Mouse (Mus musculus) lung, embryonic 16.5 days (tissue): ENCODE data around the gene Ttc16. TPM values are rescaled to one million over a fixed set of nuclear protein-coding genes. Genes with fewer than 3 reads are reported as not detected.
A peak's percentile ranks its signal among the peaks of the same experiment; 100 is the strongest.

Experiments used
- ATAC-seq: fragments of 200-750 bp; cut with Nextera tagmentation; 2 replicates; pipeline ENCODE4 v1.8.0; 2017; ENCODE audit warnings: low read depth, mild to moderate bottlenecking, moderate library complexity
- H3K27ac ChIP-seq: fragments of 300-500 bp; sonication (generic); 2 replicates; pipeline ENCODE4 v1.5.1; 2014; ENCODE audit warnings: mild to moderate bottlenecking, control low read depth, low read length
- H3K27me3 ChIP-seq: fragments of 300-500 bp; sonication (generic); 2 replicates; pipeline ENCODE4 v1.6.1; 2014; ENCODE audit warnings: low read depth, low read length, mixed read lengths; ENCODE audit not compliant: control insufficient read depth, insufficient read depth
- H3K36me3 ChIP-seq: fragments of 300-500 bp; sonication (generic); 2 replicates; pipeline ENCODE4 v1.6.1; 2014; ENCODE audit warnings: low read length; ENCODE audit not compliant: control insufficient read depth, insufficient read depth
- H3K4me1 ChIP-seq: fragments of 300-500 bp; sonication (generic); replicated peaks from 2 replicates; pipeline ENCODE4 v1.6.1; 2014; ENCODE audit warnings: low read length, mixed read lengths; ENCODE audit not compliant: control insufficient read depth, insufficient read depth
- H3K4me2 ChIP-seq: fragments of 300-500 bp; sonication (generic); 2 replicates; pipeline ENCODE4 v1.6.1; 2014; ENCODE audit warnings: low read depth, low read length, control low read depth
- H3K4me3 ChIP-seq: fragments of 300-500 bp; sonication (generic); 2 replicates; pipeline ENCODE4 v1.5.1; 2014; ENCODE audit warnings: mild to moderate bottlenecking, low read length, control low read depth
- H3K9ac ChIP-seq: fragments of 300-500 bp; sonication (generic); 2 replicates; pipeline ENCODE4 v1.6.1; 2014; ENCODE audit warnings: low read length, control low read depth
- H3K9me3 ChIP-seq: fragments of 300-500 bp; sonication (generic); 2 replicates; pipeline ENCODE4 v1.6.1; 2016; ENCODE audit warnings: low read length; ENCODE audit not compliant: control insufficient read depth
- WGBS: fragments of 180-500 bp; shearing (Covaris S2); extraction: QIAGEN DNeasy Blood & Tissue Kit; methylation state at CpG from one replicate; pipeline ENCODE4 v1.1.7; 2014; 5-methylcytosine and 5-hydroxymethylcytosine counted together
- polyA plus RNA-seq: library from polyadenylated mRNA; unstranded; fragments of >200 nt; fragmentation: Nextera tagmentation; extraction: Ambion mirVana; gene quantifications from 2 replicates; pipeline ENCODE4 v1.2.1, GENCODE M21; 2015

The Ttc16 gene
- polyA plus RNA-seq, 1 experiment from 2014 or later = 1.2 TPM

GRCm38 (mm10) chr2:32741273-32742172 lies 33.9 kb downstream of the Ttc16 start:
- no peaks in the 10 kb centered on the region for H3K9me3 ChIP-seq
- 10% methylated on average over 52 of the region's 58 CpGs for WGBS
- H3K36me3 ChIP-seq = no peaks in the 10 kb centered on the region
- no peak overlapping the region for H3K27ac ChIP-seq
- H3K27me3 ChIP-seq = peaks cover 29% of the 10 kb centered on the region
- peak overlapping the region; percentile 43 for H3K4me3 ChIP-seq
- peak overlapping the region; percentile 77 for H3K4me2 ChIP-seq
- peak; percentile 69 for ATAC-seq
- peaks cover 8% of the 10 kb centered on the region for H3K4me1 ChIP-seq
- H3K9ac ChIP-seq = peak overlapping the region; percentile 44

- H3K4me3 ChIP-seq = peak within 1 kb of the TSS; percentile 43
- peaks cover 8% of the 10 kb centered on the region for H3K4me1 ChIP-seq
- H3K27ac ChIP-seq = no peak within 1 kb of the TSS
- H3K36me3 ChIP-seq = no peaks in the 10 kb centered on the region
- peak within 1 kb of the TSS; percentile 77 for H3K4me2 ChIP-seq
- no peaks in the 10 kb centered on the region for H3K9me3 ChIP-seq
- 11% methylated on average over 11 of the region's 11 CpGs for WGBS
- peak within 1 kb of the TSS; percentile 44 for H3K9ac ChIP-seq
- no peak for ATAC-seq
- H3K27me3 ChIP-seq = peaks cover 29% of the 10 kb centered on the region
These were observed 34.5 kb downstream of the Ttc16 start, which contains the start of gene 6330409D20Rik for GRCm38 (mm10) chr2:32740916-32741272. TSS of gene 6330409D20Rik (minus strand) at chr2:32741016.

- H3K9ac ChIP-seq = no peak overlapping the region
- WGBS = 68% methylated on average over 4 of the region's 4 CpGs
- H3K4me1 ChIP-seq = peaks cover 8% of the 10 kb centered on the region
- peaks cover 29% of the 10 kb centered on the region for H3K27me3 ChIP-seq
- no peak overlapping the region for H3K4me2 ChIP-seq
- no peak for ATAC-seq
- no peak overlapping the region for H3K27ac ChIP-seq
- H3K9me3 ChIP-seq = no peaks in the 10 kb centered on the region
- no peak overlapping the region for H3K4me3 ChIP-seq
- H3K36me3 ChIP-seq = no peaks in the 10 kb centered on the region
These were observed 36.1 kb downstream of the Ttc16 start for GRCm38 (mm10) chr2:32739311-32739710.

- 48% methylated on average over 6 of the region's 6 CpGs for WGBS
- no peak overlapping the region for H3K4me2 ChIP-seq
- no peak overlapping the region for H3K9ac ChIP-seq
- H3K4me3 ChIP-seq = no peak overlapping the region
- no peak overlapping the region for H3K27ac ChIP-seq
- H3K27me3 ChIP-seq = peaks cover 15% of the 10 kb centered on the region
- H3K9me3 ChIP-seq = no peaks in the 10 kb centered on the region
- ATAC-seq = no peak
- H3K4me1 ChIP-seq = peaks cover 8% of the 10 kb centered on the region
- H3K36me3 ChIP-seq = no peaks in the 10 kb centered on the region
These were observed 38.4 kb downstream of the Ttc16 start for GRCm38 (mm10) chr2:32737008-32737407.

- peaks cover 6% of the 10 kb centered on the region for H3K4me1 ChIP-seq
- no peak overlapping the region for H3K27ac ChIP-seq
- no peak overlapping the region for H3K9ac ChIP-seq
- H3K9me3 ChIP-seq = no peaks in the 10 kb centered on the region
- 47% methylated on average over 3 of the region's 3 CpGs for WGBS
- no peaks in the 10 kb centered on the region for H3K36me3 ChIP-seq
- H3K27me3 ChIP-seq = peaks cover 9% of the 10 kb centered on the region
- no peak for ATAC-seq
- H3K4me2 ChIP-seq = no peak overlapping the region
- no peak overlapping the region for H3K4me3 ChIP-seq
These were observed 39.1 kb downstream of the Ttc16 start for GRCm38 (mm10) chr2:32736306-32736829.

GRCm38 (mm10) chr2:32734933-32735332 lies 40.5 kb downstream of the Ttc16 start:
- Histone ChIP-seq H3K36me3 (no peaks in the 10 kb centered on the region), H3K9me3 (no peaks in the 10 kb centered on the region), H3K9ac (no peak overlapping the region), H3K4me1 (peaks cover 13% of the 10 kb centered on the region), H3K27ac (peak overlapping the region; percentile 53), H3K4me3 (no peak overlapping the region), H3K27me3 (no peaks in the 10 kb centered on the region), H3K4me2 (peak overlapping the region; percentile 28; the same call in 1 of the 2 replicates)
- 41% methylated on average over 4 of the region's 4 CpGs for WGBS
- peak; percentile 59 for ATAC-seq

GRCm38 (mm10) chr2:32734480-32734879 lies 41.0 kb downstream of the Ttc16 start:
- Histone ChIP-seq H3K27ac (peak overlapping the region; percentile 53), H3K4me3 (no peak overlapping the region), H3K9ac (no peak overlapping the region), H3K27me3 (no peaks in the 10 kb centered on the region), H3K4me1 (peaks cover 13% of the 10 kb centered on the region), H3K9me3 (no peaks in the 10 kb centered on the region), H3K36me3 (no peaks in the 10 kb centered on the region), H3K4me2 (no peak overlapping the region)
- 39% methylated on average over 4 of the region's 4 CpGs for WGBS
- 0 out of 2 replicates have a peak, but pooled peaks have one; percentile 26 for ATAC-seq

GRCm38 (mm10) chr2:32732695-32733094 lies 42.7 kb downstream of the Ttc16 start:
- H3K36me3 ChIP-seq = no peaks in the 10 kb centered on the region
- peaks cover 13% of the 10 kb centered on the region for H3K4me1 ChIP-seq
- H3K9me3 ChIP-seq = no peaks in the 10 kb centered on the region
- no peak overlapping the region for H3K4me3 ChIP-seq
- no peak overlapping the region for H3K27ac ChIP-seq
- no peak for ATAC-seq
- no peaks in the 10 kb centered on the region for H3K27me3 ChIP-seq
- no peak overlapping the region for H3K4me2 ChIP-seq
- no peak overlapping the region for H3K9ac ChIP-seq
- 72% methylated on average over 6 of the region's 6 CpGs for WGBS

- no peak overlapping the region for H3K4me3 ChIP-seq
- peak overlapping the region; percentile 56 for H3K27ac ChIP-seq
- 50% methylated on average over 4 of the region's 4 CpGs for WGBS
- no peaks in the 10 kb centered on the region for H3K27me3 ChIP-seq
- no peak overlapping the region for H3K9ac ChIP-seq
- no peaks in the 10 kb centered on the region for H3K36me3 ChIP-seq
- H3K4me2 ChIP-seq = no peak overlapping the region; the same call in 1 of the 2 replicates
- no peaks in the 10 kb centered on the region for H3K9me3 ChIP-seq
- no peak for ATAC-seq
- H3K4me1 ChIP-seq = peaks cover 13% of the 10 kb centered on the region
These were observed 43.5 kb downstream of the Ttc16 start for GRCm38 (mm10) chr2:32731911-32732310.
